Mouse (Mus musculus): ENCODE data around the gene Rab2b. TPM values are rescaled to one million over a fixed set of nuclear protein-coding genes. Genes with fewer than 3 reads are reported as not detected.

Rab2b gene
- polyA plus RNA-seq, 1 experiment from 2014 or later, result 20.8 TPM

DNA sequence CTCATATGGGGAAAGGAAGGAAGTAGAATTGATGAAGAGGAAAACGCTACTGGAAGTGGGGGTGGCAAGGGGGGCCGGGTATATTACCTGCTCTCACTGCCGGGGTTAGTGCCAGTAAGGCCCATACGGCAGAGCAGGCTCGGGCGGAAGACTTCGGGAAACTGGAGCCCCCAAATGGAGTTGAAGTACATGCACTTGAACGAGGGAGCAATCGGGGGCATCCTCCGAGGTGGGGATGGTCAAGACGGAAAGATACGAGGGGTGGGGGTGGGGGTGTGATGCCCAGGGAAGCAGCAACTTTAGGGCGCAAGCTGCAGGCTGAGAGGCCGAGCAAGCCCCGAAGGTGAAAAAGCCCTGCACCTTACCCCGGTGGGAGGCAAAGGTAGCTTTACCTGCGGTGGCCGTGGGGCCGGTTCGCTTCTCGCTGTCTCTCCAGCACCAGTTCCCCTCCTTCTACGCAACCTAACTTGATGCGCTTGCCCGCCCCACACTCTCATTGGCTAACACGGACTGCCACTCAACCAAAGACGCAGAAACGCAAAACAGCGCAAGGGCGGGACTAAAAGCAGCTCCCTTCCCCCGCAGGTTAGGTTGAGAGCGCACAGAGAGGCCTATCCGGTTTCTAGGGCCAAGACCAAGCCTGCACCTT lies 35.2 kb downstream of the Rab2b start:
- Histone ChIP-seq H3K79me2 (ENCODE audit: inconsistent target) (peaks cover 100% of the 10 kb centered on the region), H3K36me3 (ENCODE audit: inconsistent target) (no peaks in the 10 kb centered on the region), H3K4me3 (ENCODE audit: inconsistent target) (peak overlapping the region; percentile 95), H3K27ac (peak overlapping the region; percentile 45)
- WGBS (ENCODE audit: missing documents), result 1% methylated on average over 31 of the region's 32 CpGs

DNA sequence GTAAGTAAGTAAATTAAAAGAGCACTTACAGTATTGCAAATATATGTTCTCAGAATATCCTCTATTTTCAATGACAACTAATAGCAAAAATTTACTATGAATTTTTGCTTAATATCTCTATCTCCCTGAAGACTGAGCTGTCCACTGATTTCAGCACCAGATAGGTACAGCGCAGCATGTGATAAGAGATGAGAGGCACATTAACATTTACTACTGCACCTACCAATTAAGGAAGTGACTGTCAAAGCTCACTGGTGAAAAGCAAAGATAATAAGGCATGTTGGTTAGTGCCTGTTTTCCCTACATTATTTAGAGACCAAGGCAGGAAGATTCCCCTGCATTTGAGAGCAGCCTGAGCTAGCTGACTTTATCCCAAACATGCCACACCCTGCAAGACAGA lies 43.1 kb downstream of the Rab2b start:
- H3K79me2 ChIP-seq (ENCODE audit: inconsistent target), result peaks cover 54% of the 10 kb centered on the region
- no peak overlapping the region for H3K27ac ChIP-seq
- WGBS (ENCODE audit: missing documents), result 100% methylated on average over 1 of the region's 1 CpGs
- no peak overlapping the region for H3K4me3 ChIP-seq (ENCODE audit: inconsistent target)
- H3K36me3 ChIP-seq (ENCODE audit: inconsistent target), result peaks cover 65% of the 10 kb centered on the region

DNA sequence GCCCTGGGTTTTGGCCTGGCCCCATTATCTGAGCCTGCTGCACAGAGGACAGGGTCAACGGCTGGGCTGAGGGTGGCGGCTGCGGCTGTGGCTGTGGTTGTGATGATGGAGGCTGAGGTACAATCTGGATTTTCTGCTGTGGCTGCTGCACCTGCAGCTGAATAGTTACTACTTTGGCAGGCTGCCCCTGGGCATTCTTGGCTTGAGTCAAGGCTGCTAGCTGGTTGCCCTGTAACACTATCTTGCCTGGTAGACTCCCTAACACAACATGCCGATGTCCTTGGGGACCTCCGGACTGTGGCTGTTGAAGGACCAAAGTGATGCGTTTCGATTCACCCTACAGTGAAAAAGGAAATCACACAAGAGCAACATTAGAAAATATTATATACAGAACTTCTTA lies 44.2 kb downstream of the Rab2b start:
- H3K36me3 ChIP-seq (ENCODE audit: inconsistent target), result peaks cover 74% of the 10 kb centered on the region
- H3K27ac ChIP-seq, result no peak overlapping the region
- WGBS (ENCODE audit: missing documents), result 91% methylated on average over 7 of the region's 7 CpGs
- H3K4me3 ChIP-seq (ENCODE audit: inconsistent target), result no peak overlapping the region
- peaks cover 44% of the 10 kb centered on the region for H3K79me2 ChIP-seq (ENCODE audit: inconsistent target)

DNA sequence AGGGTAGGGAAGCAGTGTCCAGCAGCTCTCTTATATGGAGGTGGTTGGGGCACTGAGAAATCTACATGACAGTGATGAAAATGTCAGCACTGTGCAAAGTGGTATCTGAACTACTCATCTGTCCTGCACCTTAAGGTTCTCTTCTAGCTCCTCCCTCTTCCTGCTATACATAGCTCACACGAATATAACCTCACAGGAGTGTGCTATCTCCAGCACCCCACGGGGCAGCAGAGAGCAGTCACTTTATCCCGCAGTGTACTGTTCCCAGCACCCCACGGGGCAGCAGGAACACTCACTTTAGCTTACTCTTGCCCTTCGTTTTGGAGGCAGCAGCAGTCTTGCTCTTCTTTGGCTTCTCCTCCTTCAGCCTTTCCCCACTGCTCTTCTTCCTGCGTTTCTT lies 47.1 kb downstream of the Rab2b start:
- Histone ChIP-seq H3K27ac (no peak overlapping the region), H3K79me2 (ENCODE audit: inconsistent target) (peaks cover 15% of the 10 kb centered on the region), H3K36me3 (ENCODE audit: inconsistent target) (peaks cover 82% of the 10 kb centered on the region), H3K4me3 (ENCODE audit: inconsistent target) (no peak overlapping the region)
- 96% methylated on average over 6 of the region's 6 CpGs for WGBS (ENCODE audit: missing documents)

DNA sequence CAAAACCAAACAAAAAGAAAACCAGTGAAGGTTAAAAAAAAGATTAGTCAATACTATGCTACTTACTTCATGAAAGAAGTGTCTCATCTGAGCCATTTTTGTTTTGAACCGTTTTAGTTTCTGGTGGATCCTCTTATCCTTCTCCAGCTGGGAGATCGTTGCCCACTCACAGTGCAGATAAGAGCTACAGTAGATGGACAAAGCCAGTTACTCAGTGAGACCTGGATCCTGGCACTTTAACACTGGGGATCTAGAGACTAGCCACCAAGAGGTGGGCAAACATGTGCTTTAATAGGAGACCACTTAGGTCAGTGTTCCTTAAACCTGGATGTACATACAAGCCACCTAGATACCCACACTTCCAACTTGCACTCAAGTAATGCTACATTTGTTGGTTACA lies 53.4 kb downstream of the Rab2b start:
- Histone ChIP-seq H3K27ac (no peak overlapping the region), H3K79me2 (ENCODE audit: inconsistent target) (no peaks in the 10 kb centered on the region; the same call in 1 of the 2 replicates), H3K36me3 (ENCODE audit: inconsistent target) (peaks cover 79% of the 10 kb centered on the region), H3K4me3 (ENCODE audit: inconsistent target) (no peak overlapping the region)
- WGBS (ENCODE audit: missing documents), result 93% methylated on average over 2 of the region's 2 CpGs

DNA sequence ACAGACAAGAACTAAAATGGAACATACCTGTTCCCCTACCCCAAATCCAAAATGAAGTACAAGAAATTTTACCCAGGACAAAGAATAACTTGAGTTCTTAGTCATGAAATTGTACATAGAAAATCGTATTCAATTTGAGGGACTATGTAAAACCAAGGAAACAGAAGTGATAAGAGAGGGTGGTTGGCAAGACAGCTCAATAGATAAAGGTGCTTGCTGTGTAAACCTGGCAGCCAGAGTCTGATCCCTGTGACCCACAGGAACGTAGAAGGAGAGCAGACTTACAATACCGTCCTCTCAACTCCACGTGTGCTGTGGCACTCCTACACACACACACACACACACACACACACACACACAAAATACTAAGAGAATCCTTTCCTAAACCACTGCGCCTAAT lies 62.1 kb downstream of the Rab2b start:
- no peak overlapping the region for H3K27ac ChIP-seq
- no peaks in the 10 kb centered on the region for H3K79me2 ChIP-seq (ENCODE audit: inconsistent target)
- WGBS (ENCODE audit: missing documents), result 90% methylated on average over 5 of the region's 5 CpGs

More for the DNA sequence above, 62.1 kb downstream of the Rab2b start:
- Histone ChIP-seq H3K36me3 (ENCODE audit: inconsistent target) (peaks cover 93% of the 10 kb centered on the region), H3K4me3 (ENCODE audit: inconsistent target) (no peak overlapping the region)

Other genes starting within 250 kb of the Rab2b start
- not detected in 3 replicates for gene Olfr221, start 237.1 kb downstream of the Rab2b start, polyA plus RNA-seq (2018)
- gene Hnrnpc, start 175.5 kb downstream of the Rab2b start, polyA plus RNA-seq (2018), result 156 to 310 TPM (median 188 TPM) in 3 replicates
- 1.3 to 4.3 TPM (median 2.3 TPM) in 3 replicates for gene Rpgrip1, start 168.8 kb downstream of the Rab2b start, polyA plus RNA-seq (2018)
- gene Supt16, start 82.1 kb downstream of the Rab2b start, polyA plus RNA-seq (2018), result 37.9 to 74.0 TPM (median 56.6 TPM) in 3 replicates
- 45.5 to 56.6 TPM (median 54.6 TPM) in 3 replicates for gene Chd8, start 21.8 kb downstream of the Rab2b start, polyA plus RNA-seq (2018)
- gene Tox4, start 399 bp downstream of the Rab2b start, polyA plus RNA-seq (2018), result 34.3 to 46.1 TPM (median 44.4 TPM) in 3 replicates
- 15.8 to 18.9 TPM (median 16.8 TPM) in 3 replicates for gene Mettl3, start 25.6 kb upstream of the Rab2b start, polyA plus RNA-seq (2018)
- 0.26 to 0.31 TPM (median 0.27 TPM) in 3 replicates for gene Sall2, start 49.2 kb upstream of the Rab2b start, polyA plus RNA-seq (2018)
- not detected in 3 replicates for gene Olfr1513, start 76.9 kb upstream of the Rab2b start, polyA plus RNA-seq (2018)
- gene Olfr1512, start 99.6 kb upstream of the Rab2b start, polyA plus RNA-seq (2018), result not detected in 3 replicates
- not detected in 3 replicates for gene Olfr1511, start 117.8 kb upstream of the Rab2b start, polyA plus RNA-seq (2018)
- gene Olfr1510, start 134.8 kb upstream of the Rab2b start, polyA plus RNA-seq (2018), result not detected in 3 replicates
- gene Olfr1509, start 163.4 kb upstream of the Rab2b start, polyA plus RNA-seq (2018), result not detected in 3 replicates
- not detected in 3 replicates for gene Olfr1508, start 187.9 kb upstream of the Rab2b start, polyA plus RNA-seq (2018)
- gene Olfr1507, start 216.2 kb upstream of the Rab2b start, polyA plus RNA-seq (2018), result not detected in 3 replicates

Data from macrophage (primary cell).